8 mouse cellular contexts compared by ENCODE assay signal in genomic region chr12:80273020-80273686, GRCm38 (mm10). TPM values are rescaled to one million over a fixed set of nuclear protein-coding genes. Genes with fewer than 3 reads are reported as not detected.
DNase-seq lines count a peak whose midpoint lies in the region; ATAC-seq and TF ChIP-seq lines count a peak whose summit lies in the region.

No protein-coding gene starts in this region.

- TF ChIP-seq EP300 in liver, postnatal 0 days (IDR thresholded peaks at IDR 0.05; ENCODE audit: low read depth): no peak

- H3K4me2 ChIP-seq in forebrain, embryonic 16.5 days (ENCODE audit: low read length): peak overlapping the region; percentile 39
- peak overlapping the region; percentile 44 for H3K4me2 ChIP-seq in liver, postnatal 0 days (ENCODE audit: low read depth, low read length)

- H3K36me3 ChIP-seq in forebrain, embryonic 16.5 days (ENCODE audit: control insufficient read depth, insufficient read depth): no peaks in the 10 kb centered on the region
- H3K36me3 ChIP-seq in liver, postnatal 0 days (replicated peaks; ENCODE audit: insufficient read depth, low read length): no peaks in the 10 kb centered on the region

- H3K9ac ChIP-seq in forebrain, embryonic 16.5 days (replicated peaks; ENCODE audit: low read depth, low read length): no peak overlapping the region
- no peak overlapping the region for H3K9ac ChIP-seq in liver, postnatal 0 days (replicated peaks)

- WGBS in forebrain, embryonic 16.5 days: 15% methylated on average over 10 of the region's 10 CpGs
- 30% methylated on average over 10 of the region's 10 CpGs for WGBS in liver, postnatal 0 days (ENCODE audit: insufficient replicate concordance)

- peak; percentile 55; the same call in 1 of the 2 replicates for ATAC-seq in frontal cortex, adult (ENCODE audit: low TSS enrichment)
- ATAC-seq in forebrain, embryonic 16.5 days: peak; percentile 92
- ATAC-seq in liver, postnatal 0 days: peak; percentile 85
- peak; percentile 13; the same call in 1 of the 2 replicates for ATAC-seq in neutrophil, adult 5-6 weeks (ENCODE audit: extremely low read depth, insufficient number of reproducible peaks, low FRiP score, poor library complexity, severe bottlenecking)

- H3K9me3 ChIP-seq in forebrain, embryonic 16.5 days (ENCODE audit: control insufficient read depth, low read length): no peaks in the 10 kb centered on the region
- H3K9me3 ChIP-seq in liver, postnatal 0 days (ENCODE audit: low read length): no peaks in the 10 kb centered on the region

- peak overlapping the region; percentile 30 for H3K4me3 ChIP-seq in forebrain, embryonic 16.5 days (replicated peaks; ENCODE audit: low read length)
- H3K4me3 ChIP-seq in liver, postnatal 0 days (ENCODE audit: low read depth, low read length): no peak overlapping the region

- no peak for TF ChIP-seq CTCF in liver, postnatal 0 days (IDR thresholded peaks at IDR 0.05; ENCODE audit: low read depth)

- no peak for DNase-seq in frontal cortex, postnatal 25 days (ENCODE audit: low spot score in 2 of 2)
- peak; percentile 3 for DNase-seq in c-Kit-positive CD71-positive TER-119-negative erythroid progenitor cells, embryonic 14.5 days (ENCODE audit: low read depth)
- peak; percentile 77 to 85 for DNase-seq in kidney, postnatal 25 days
- DNase-seq in liver, postnatal 0 days: peak; percentile 66
- no peak for DNase-seq in spleen, postnatal 4 days (ENCODE audit: low spot score in 2 of 2)

- no peaks in the 10 kb centered on the region for H3K27me3 ChIP-seq in forebrain, embryonic 16.5 days (replicated peaks; ENCODE audit: control insufficient read depth, insufficient read depth, low read length)
- H3K27me3 ChIP-seq in liver, postnatal 0 days (ENCODE audit: insufficient read depth, low read length): no peaks in the 10 kb centered on the region

- H3K4me1 ChIP-seq in forebrain, embryonic 16.5 days (replicated peaks; ENCODE audit: control insufficient read depth, insufficient read depth, low read length): peaks cover 6% of the 10 kb centered on the region; the same call in 1 of the 2 replicates
- no peaks in the 10 kb centered on the region for H3K4me1 ChIP-seq in liver, postnatal 0 days (ENCODE audit: insufficient read depth)

- 0 out of 2 replicates have a peak overlapping the region, but pooled peaks have one; percentile 15 for H3K27ac ChIP-seq in forebrain, embryonic 16.5 days (ENCODE audit: low read length)
- H3K27ac ChIP-seq in liver, postnatal 0 days (ENCODE audit: low read depth): no peak overlapping the region

RNA-seq across cellular contexts. Expression of gene Actn1, which starts 13.0 kb away (rescaled TPM):
- polyA plus RNA-seq in forebrain, embryonic 16.5 days (2015; fragmentation: Nextera tagmentation; extraction: Ambion mirVana): 8.9 and 11.0 TPM in 2 replicates
- polyA plus RNA-seq in liver, postnatal 0 days (2015; fragmentation: Nextera tagmentation; extraction: Ambion mirVana): 7.7 and 8.4 TPM in 2 replicates
- 117 and 126 TPM in 2 replicates for total RNA-seq in neutrophil, adult 5-6 weeks (2017)

Comparison
In these comparisons a context has a peak if more than half of its experiments do, and no peak if none do; other contexts are left out.
1. ATAC-seq: peak in every context shown above with its lines; median percentile 92 in forebrain, embryonic 16.5 days; 85 in liver, postnatal 0 days; 55 in frontal cortex, adult; 13 in neutrophil, adult 5-6 weeks.
2. DNase-seq: peak in c-Kit-positive CD71-positive TER-119-negative erythroid progenitor cells, embryonic 14.5 days (single experiment), kidney, postnatal 25 days (2 of 2) and liver, postnatal 0 days (single experiment); none in frontal cortex, postnatal 25 days (0 of 2) and spleen, postnatal 4 days (0 of 2).